Mouse (Mus musculus) lung, adult 2 months (tissue): ENCODE measurements around the gene Serpinb12.

Source experiments
- CTCF ChIP-seq: fragments of 200-500 bp; IDR thresholded peaks from 2 replicates; pipeline ENCODE4 v1.5.1; 2011; ENCODE audit warnings: mild to moderate bottlenecking, low read length, control low read depth; ENCODE audit not compliant: insufficient read depth
- POLR2A ChIP-seq: fragments of 200-500 bp; IDR thresholded peaks from 2 replicates; pipeline ENCODE4 v1.6.1; 2011; ENCODE audit warnings: low read depth, mild to moderate bottlenecking, control low read depth, low read length, borderline replicate concordance; ENCODE audit errors: extremely low read depth

DNA sequence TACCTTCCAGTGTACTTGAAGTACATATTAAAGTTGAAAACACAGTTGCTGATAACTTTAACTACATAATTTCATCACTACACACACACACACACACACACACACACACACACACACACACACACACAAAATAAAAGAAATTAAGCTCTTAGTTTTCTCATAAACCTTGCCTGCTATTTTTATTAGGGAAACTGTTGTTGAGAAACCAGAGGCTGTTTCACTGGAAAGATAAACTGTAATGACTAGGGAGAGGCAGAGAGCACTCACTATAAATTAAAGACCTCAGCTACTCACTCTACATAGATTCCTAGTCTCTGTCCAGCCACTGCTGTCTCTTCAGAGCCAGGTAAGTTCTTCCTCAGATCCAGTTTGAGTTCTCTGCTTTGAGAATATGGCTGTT lies 46.4 kb downstream of the Serpinb12 start, which contains the start of gene Serpinb13:
- TF ChIP-seq CTCF (no peak), POLR2A (no peak)
